Mouse (Mus musculus) liver, embryonic 14.5 days (tissue): ENCODE measurements around the gene Gm5475. TPM values are rescaled to one million over a fixed set of nuclear protein-coding genes. Genes with fewer than 3 reads are reported as not detected.

Experiments
- ATAC-seq: fragments of 200-750 bp; cut with Nextera tagmentation; 2 replicates; pipeline ENCODE4 v1.8.0; 2017; ENCODE audit warnings: moderate number of reproducible peaks, mild to moderate bottlenecking, moderate library complexity; ENCODE audit not compliant: insufficient read depth
- DNase-seq, 3 experiments: peaks; one replicate each; pipeline ENCODE4 v3.0.0-alpha.2; 2012 to 2013; ENCODE audit warnings: low read depth in 3 of 3, low spot score in 3 of 3
- H3K27ac ChIP-seq: fragments of 300-500 bp; sonication (generic); 2 replicates; pipeline ENCODE4 v1.5.1; 2014; ENCODE audit warnings: moderate library complexity, mild to moderate bottlenecking, control low read depth, inconsistent platforms
- H3K27me3 ChIP-seq: fragments of 300-500 bp; sonication (generic); 2 replicates; pipeline ENCODE4 v1.6.1; 2014; ENCODE audit warnings: mild to moderate bottlenecking, low read length, moderate library complexity; ENCODE audit not compliant: control insufficient read depth, insufficient read depth
- H3K36me3 ChIP-seq: fragments of 300-500 bp; sonication (generic); replicated peaks from 2 replicates; pipeline ENCODE4 v1.6.1; 2014; ENCODE audit warnings: low read depth; ENCODE audit not compliant: control insufficient read depth, insufficient read depth
- H3K4me1 ChIP-seq, 2 experiments: fragments of 200-500 bp in 1 of 2; fragments of 300-500 bp in 1 of 2; sonication (generic) in 1 of 2; replicated peaks; 2 replicates each; pipeline ENCODE4 v1.6.1; 2012 to 2014; ENCODE audit warnings: antibody characterized with exemption in 1 of 2, inconsistent platforms in 1 of 2, low read length in 1 of 2; ENCODE audit not compliant: control insufficient read depth in 2 of 2, insufficient read depth in 2 of 2
- H3K4me2 ChIP-seq: fragments of 300-500 bp; sonication (generic); 2 replicates; pipeline ENCODE4 v1.6.1; 2014; ENCODE audit warnings: low read depth, mild to moderate bottlenecking, control low read depth, moderate library complexity
- H3K4me3 ChIP-seq, 2 experiments: fragments of 200-500 bp in 1 of 2; fragments of 300-500 bp in 1 of 2; sonication (generic) in 1 of 2; 2 replicates each; pipeline ENCODE4 v1.5.1; 2012 to 2014; ENCODE audit warnings: low read depth in 2 of 2, low read length in 2 of 2, mild to moderate bottlenecking in 2 of 2, control low read depth in 1 of 2, inconsistent platforms in 1 of 2, moderate library complexity in 1 of 2; ENCODE audit not compliant: insufficient read depth in 1 of 2
- H3K9ac ChIP-seq: fragments of 300-500 bp; sonication (generic); replicated peaks from 2 replicates; pipeline ENCODE4 v1.6.1; 2014; ENCODE audit warnings: mild to moderate bottlenecking, control low read depth, moderate library complexity
- H3K9me3 ChIP-seq: fragments of 300-500 bp; sonication (generic); 2 replicates; pipeline ENCODE4 v1.6.1; 2016; ENCODE audit warnings: low read length, mixed read lengths; ENCODE audit not compliant: control insufficient read depth
- CTCF ChIP-seq: IDR thresholded peaks from 2 replicates; pipeline ENCODE4 v1.5.1; 2016; ENCODE audit warnings: antibody characterized with exemption, low read depth, control low read depth
- EP300 ChIP-seq: IDR thresholded peaks from 2 replicates; pipeline ENCODE4 v1.6.1; 2016; ENCODE audit warnings: antibody characterized with exemption, low read depth
- WGBS: fragments of 180-500 bp; shearing (Covaris S2); extraction: QIAGEN DNeasy Blood & Tissue Kit; methylation state at CpG from one replicate; pipeline ENCODE4 v1.1.7; 2014; ENCODE audit not compliant: insufficient replicate concordance; 5-methylcytosine and 5-hydroxymethylcytosine counted together
- polyA plus RNA-seq, 2 experiments: library from polyadenylated mRNA; depleted of rRNA in 1 of 2; stranded (reverse) in 1 of 2; unstranded in 1 of 2; fragments of >200 nt; fragmentation: Nextera tagmentation in 1 of 2; extraction: Ambion mirVana in 1 of 2; gene quantifications; 2 replicates each; pipeline versions ENCODE4 v1.2.1 to v1.2.3; 2012 to 2014

Gm5475 gene
- polyA plus RNA-seq, 2 experiments = 0.01 TPM; not detected in 1

DNA sequence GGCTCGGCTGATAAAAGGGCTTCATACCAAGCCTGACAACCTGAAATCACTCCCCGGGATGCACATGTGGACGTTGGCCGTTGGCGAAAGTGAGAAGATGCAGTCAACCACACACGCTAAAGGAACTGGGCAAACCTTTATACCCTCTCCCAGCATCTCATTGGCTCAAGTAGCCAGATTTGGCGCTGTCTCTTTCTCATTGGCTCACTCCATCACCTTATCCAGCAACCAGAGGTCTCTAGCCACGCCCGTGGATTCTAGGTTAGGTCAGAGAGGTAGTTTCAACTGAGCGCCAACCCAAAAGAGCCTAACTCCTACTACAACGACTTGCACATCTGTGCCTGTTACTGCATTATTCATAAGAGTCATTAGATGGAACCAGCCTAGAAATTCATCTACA is 30.5 kb downstream of the Gm5475 start:
- no peaks in the 10 kb centered on the region for H3K36me3 ChIP-seq
- H3K27me3 ChIP-seq = no peaks in the 10 kb centered on the region
- WGBS = 62% methylated on average over 11 of the region's 11 CpGs
- DNase-seq = no peak
- H3K4me3 ChIP-seq = no peak overlapping the region
- no peak for ATAC-seq
- TF ChIP-seq EP300 = no peak
- no peak for TF ChIP-seq CTCF
- H3K4me1 ChIP-seq = peaks cover 0 to under 1% of the 10 kb centered on the region in 2 experiments; a peak in 2 of 4 replicates
- no peaks in the 10 kb centered on the region for H3K9me3 ChIP-seq
- H3K27ac ChIP-seq = no peak overlapping the region
- H3K9ac ChIP-seq = no peak overlapping the region
- H3K4me2 ChIP-seq = no peak overlapping the region

GRCm38 (mm10) chr15:100456356-100456991 is 34.5 kb downstream of the Gm5475 start:
- Histone ChIP-seq H3K4me2 (no peak overlapping the region), H3K9ac (no peak overlapping the region), H3K4me3 (no peak overlapping the region), H3K27me3 (no peaks in the 10 kb centered on the region), H3K9me3 (no peaks in the 10 kb centered on the region), H3K27ac (no peak overlapping the region), H3K36me3 (no peaks in the 10 kb centered on the region), H3K4me1 (peaks cover 4 to 19% of the 10 kb centered on the region in 2 experiments; a peak in 3 of 4 replicates)
- TF ChIP-seq CTCF (no peak), EP300 (no peak)
- DNase-seq = no peak
- no peak for ATAC-seq
- WGBS = 61% methylated on average over 7 of the region's 7 CpGs

DNA sequence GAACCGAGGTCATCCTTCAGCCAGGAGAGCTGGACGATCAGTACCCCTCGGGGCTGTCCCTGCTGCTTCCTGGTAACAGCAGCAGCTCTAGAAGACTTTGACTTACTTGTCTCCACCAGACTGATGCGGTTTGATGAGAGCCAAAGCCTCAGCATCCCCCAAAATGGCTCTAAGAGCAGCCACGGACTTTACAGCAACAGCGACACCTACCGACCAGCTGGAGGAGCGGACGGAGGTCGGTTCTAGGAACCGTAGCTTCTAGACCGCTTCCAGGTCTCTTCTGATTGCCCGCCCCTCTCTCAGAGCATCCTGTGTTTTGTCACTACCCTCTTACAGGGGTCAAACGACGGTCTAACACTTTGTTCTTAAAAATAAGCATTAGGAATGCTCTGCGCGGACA is 35.4 kb downstream of the Gm5475 start:
- H3K27ac ChIP-seq = no peak overlapping the region
- H3K9me3 ChIP-seq = no peaks in the 10 kb centered on the region
- TF ChIP-seq CTCF (peak; percentile 98), EP300 (no peak)
- H3K9ac ChIP-seq = no peak overlapping the region
- ATAC-seq (peak; percentile 61), DNase-seq (peak; percentile 58 to 67 (median 59))
- peak overlapping the region; percentile 50 for H3K4me2 ChIP-seq
- 3% methylated on average over 17 of the region's 17 CpGs for WGBS
- no peak overlapping the region for H3K4me3 ChIP-seq
- H3K36me3 ChIP-seq = no peaks in the 10 kb centered on the region
- H3K27me3 ChIP-seq = no peaks in the 10 kb centered on the region
- H3K4me1 ChIP-seq = peaks cover 4 to 22% of the 10 kb centered on the region in 2 experiments; a peak in 3 of 4 replicates

GRCm38 (mm10) chr15:100458055-100458454 is 36.1 kb downstream of the Gm5475 start:
- Histone ChIP-seq H3K27me3 (no peaks in the 10 kb centered on the region), H3K4me2 (no peak overlapping the region), H3K36me3 (no peaks in the 10 kb centered on the region), H3K4me1 (peaks cover 4 to 22% of the 10 kb centered on the region in 2 experiments; a peak in 3 of 4 replicates), H3K4me3 (no peak overlapping the region), H3K9ac (no peak overlapping the region), H3K27ac (no peak overlapping the region), H3K9me3 (no peaks in the 10 kb centered on the region)
- WGBS = 23% methylated on average over 10 of the region's 10 CpGs
- TF ChIP-seq EP300 (no peak), CTCF (peak; percentile 73)
- peak; percentile 61 to 76 (median 70) for DNase-seq
- ATAC-seq = no peak

DNA sequence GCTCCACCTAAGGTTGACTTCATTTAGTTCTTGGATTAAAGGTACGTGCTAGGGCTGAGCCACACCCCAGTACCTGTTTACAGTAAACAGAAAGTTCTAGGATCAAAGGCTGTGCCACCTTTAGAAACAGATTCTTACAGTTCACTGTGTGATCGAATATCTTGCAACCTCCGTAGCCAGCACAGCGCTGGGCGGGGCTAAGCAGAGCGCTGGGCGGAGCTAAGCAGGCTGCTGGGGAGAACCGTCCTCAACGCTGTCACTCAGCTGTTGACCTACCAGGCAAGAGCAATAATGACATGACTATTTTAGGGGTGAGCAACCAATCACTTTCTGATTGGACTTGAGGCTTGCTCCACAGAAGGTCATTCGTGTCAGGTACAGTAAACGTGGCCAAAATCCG is 39.0 kb downstream of the Gm5475 start:
- ATAC-seq = peak; percentile 72
- TF ChIP-seq EP300 (no peak), CTCF (no peak)
- H3K4me3 ChIP-seq = peak overlapping the region in 1 of 2 experiments; percentile 26; a peak in 3 of 4 replicates
- no peaks in the 10 kb centered on the region for H3K9me3 ChIP-seq
- no peaks in the 10 kb centered on the region for H3K36me3 ChIP-seq
- 8% methylated on average over 12 of the region's 12 CpGs for WGBS
- peak; percentile 49 to 64 (median 57) for DNase-seq
- peak overlapping the region; percentile 57 for H3K4me2 ChIP-seq
- no peaks in the 10 kb centered on the region for H3K27me3 ChIP-seq
- H3K4me1 ChIP-seq = peaks cover 4 to 22% of the 10 kb centered on the region in 2 experiments; a peak in 3 of 4 replicates
- H3K27ac ChIP-seq = no peak overlapping the region
- H3K9ac ChIP-seq = 0 out of 2 replicates have a peak overlapping the region, but pooled peaks have one; percentile 27
